Mouse (Mus musculus): ENCODE data around the gene Zdhhc14. TPM values are rescaled to one million over a fixed set of nuclear protein-coding genes. Genes with fewer than 3 reads are reported as not detected.
A peak's percentile ranks its signal among the peaks of the same experiment; 100 is the strongest.

Zdhhc14 gene
- polyA plus RNA-seq, 1 experiment from 2014 or later, result 0.99 TPM

GRCm38 (mm10) chr17:5729587-5730125 is 237.3 kb downstream of the Zdhhc14 start:
- Histone ChIP-seq H3K4me1 (ENCODE audit: control insufficient read depth, insufficient read depth, low read length) (peaks cover 5% of the 10 kb centered on the region), H3K27me3 (ENCODE audit: control insufficient read depth, insufficient read depth, low read length) (no peaks in the 10 kb centered on the region), H3K4me2 (ENCODE audit: low read depth, low read length) (no peak overlapping the region), H3K9ac (ENCODE audit: low read length) (no peak overlapping the region), H3K9me3 (replicated peaks; ENCODE audit: control insufficient read depth, low read length) (no peaks in the 10 kb centered on the region), H3K4me3 (replicated peaks; ENCODE audit: low read length) (no peak overlapping the region), H3K27ac (ENCODE audit: low read length) (no peak overlapping the region), H3K36me3 (ENCODE audit: control insufficient read depth, insufficient read depth, low read length) (no peaks in the 10 kb centered on the region)
- ATAC-seq (ENCODE audit: insufficient read depth, low FRiP score), result no peak
- WGBS, result 54% methylated on average over 4 of the region's 4 CpGs

GRCm38 (mm10) chr17:5730538-5730937 is 238.2 kb downstream of the Zdhhc14 start:
- Histone ChIP-seq H3K27me3 (ENCODE audit: control insufficient read depth, insufficient read depth, low read length) (no peaks in the 10 kb centered on the region), H3K27ac (ENCODE audit: low read length) (no peak overlapping the region), H3K4me3 (replicated peaks; ENCODE audit: low read length) (no peak overlapping the region), H3K4me2 (ENCODE audit: low read depth, low read length) (no peak overlapping the region), H3K36me3 (ENCODE audit: control insufficient read depth, insufficient read depth, low read length) (no peaks in the 10 kb centered on the region), H3K9ac (ENCODE audit: low read length) (no peak overlapping the region), H3K9me3 (replicated peaks; ENCODE audit: control insufficient read depth, low read length) (no peaks in the 10 kb centered on the region), H3K4me1 (ENCODE audit: control insufficient read depth, insufficient read depth, low read length) (peaks cover 5% of the 10 kb centered on the region)
- ATAC-seq (ENCODE audit: insufficient read depth, low FRiP score), result no peak
- 85% methylated on average over 5 of the region's 5 CpGs for WGBS

GRCm38 (mm10) chr17:5733400-5733799 is 241.0 kb downstream of the Zdhhc14 start:
- Histone ChIP-seq H3K27me3 (ENCODE audit: control insufficient read depth, insufficient read depth, low read length) (no peaks in the 10 kb centered on the region), H3K4me2 (ENCODE audit: low read depth, low read length) (no peak overlapping the region), H3K9me3 (replicated peaks; ENCODE audit: control insufficient read depth, low read length) (no peaks in the 10 kb centered on the region), H3K27ac (ENCODE audit: low read length) (no peak overlapping the region), H3K4me3 (replicated peaks; ENCODE audit: low read length) (no peak overlapping the region), H3K4me1 (ENCODE audit: control insufficient read depth, insufficient read depth, low read length) (peaks cover under 1% of the 10 kb centered on the region; the same call in 1 of the 2 replicates), H3K36me3 (ENCODE audit: control insufficient read depth, insufficient read depth, low read length) (no peaks in the 10 kb centered on the region), H3K9ac (ENCODE audit: low read length) (no peak overlapping the region)
- ATAC-seq (ENCODE audit: insufficient read depth, low FRiP score), result no peak; the same call in 1 of the 2 replicates
- WGBS, result 25% methylated on average over 7 of the region's 7 CpGs

GRCm38 (mm10) chr17:5741061-5741460 is 248.7 kb downstream of the Zdhhc14 start:
- no peak for ATAC-seq (ENCODE audit: insufficient read depth, low FRiP score)
- no peak overlapping the region for H3K27ac ChIP-seq (ENCODE audit: low read length)
- no peaks in the 10 kb centered on the region for H3K27me3 ChIP-seq (ENCODE audit: control insufficient read depth, insufficient read depth, low read length)
- H3K36me3 ChIP-seq (ENCODE audit: control insufficient read depth, insufficient read depth, low read length), result no peaks in the 10 kb centered on the region
- no peaks in the 10 kb centered on the region for H3K9me3 ChIP-seq (replicated peaks; ENCODE audit: control insufficient read depth, low read length)
- H3K4me3 ChIP-seq (replicated peaks; ENCODE audit: low read length), result no peak overlapping the region
- no peak overlapping the region for H3K4me2 ChIP-seq (ENCODE audit: low read depth, low read length)
- no peak overlapping the region for H3K9ac ChIP-seq (ENCODE audit: low read length)
- 90% methylated on average over 6 of the region's 6 CpGs for WGBS
- H3K4me1 ChIP-seq (ENCODE audit: control insufficient read depth, insufficient read depth, low read length), result no peaks in the 10 kb centered on the region

GRCm38 (mm10) chr17:5744016-5744415 is 251.7 kb downstream of the Zdhhc14 start:
- Histone ChIP-seq H3K36me3 (ENCODE audit: control insufficient read depth, insufficient read depth, low read length) (no peaks in the 10 kb centered on the region), H3K9ac (ENCODE audit: low read length) (no peak overlapping the region), H3K27ac (ENCODE audit: low read length) (no peak overlapping the region), H3K27me3 (ENCODE audit: control insufficient read depth, insufficient read depth, low read length) (no peaks in the 10 kb centered on the region), H3K4me2 (ENCODE audit: low read depth, low read length) (no peak overlapping the region), H3K4me1 (ENCODE audit: control insufficient read depth, insufficient read depth, low read length) (no peaks in the 10 kb centered on the region), H3K4me3 (replicated peaks; ENCODE audit: low read length) (no peak overlapping the region), H3K9me3 (replicated peaks; ENCODE audit: control insufficient read depth, low read length) (no peaks in the 10 kb centered on the region)
- 90% methylated on average over 5 of the region's 5 CpGs for WGBS
- no peak for ATAC-seq (ENCODE audit: insufficient read depth, low FRiP score)

GRCm38 (mm10) chr17:5746378-5746777 is 254.0 kb downstream of the Zdhhc14 start:
- H3K36me3 ChIP-seq (ENCODE audit: control insufficient read depth, insufficient read depth, low read length), result no peaks in the 10 kb centered on the region
- H3K4me1 ChIP-seq (ENCODE audit: control insufficient read depth, insufficient read depth, low read length), result no peaks in the 10 kb centered on the region
- no peak overlapping the region for H3K27ac ChIP-seq (ENCODE audit: low read length)
- no peak overlapping the region for H3K9ac ChIP-seq (ENCODE audit: low read length)
- WGBS, result 89% methylated on average over 3 of the region's 3 CpGs
- H3K27me3 ChIP-seq (ENCODE audit: control insufficient read depth, insufficient read depth, low read length), result no peaks in the 10 kb centered on the region
- H3K4me2 ChIP-seq (ENCODE audit: low read depth, low read length), result no peak overlapping the region
- no peak for ATAC-seq (ENCODE audit: insufficient read depth, low FRiP score)
- no peaks in the 10 kb centered on the region for H3K9me3 ChIP-seq (replicated peaks; ENCODE audit: control insufficient read depth, low read length)
- no peak overlapping the region for H3K4me3 ChIP-seq (replicated peaks; ENCODE audit: low read length)

GRCm38 (mm10) chr17:5747539-5748500 is 255.5 kb downstream of the Zdhhc14 start:
- H3K27ac ChIP-seq (ENCODE audit: low read length), result peak overlapping the region; percentile 35; the same call in 1 of the 2 replicates
- H3K27me3 ChIP-seq (ENCODE audit: control insufficient read depth, insufficient read depth, low read length), result no peaks in the 10 kb centered on the region
- H3K4me1 ChIP-seq (ENCODE audit: control insufficient read depth, insufficient read depth, low read length), result 0 out of 2 replicates have a peak, but pooled peaks cover 3% of the 10 kb centered on the region
- no peaks in the 10 kb centered on the region for H3K9me3 ChIP-seq (replicated peaks; ENCODE audit: control insufficient read depth, low read length)
- H3K9ac ChIP-seq (ENCODE audit: low read length), result no peak overlapping the region
- 59% methylated on average over 16 of the region's 16 CpGs for WGBS
- H3K36me3 ChIP-seq (ENCODE audit: control insufficient read depth, insufficient read depth, low read length), result no peaks in the 10 kb centered on the region
- peak; percentile 46 for ATAC-seq (ENCODE audit: insufficient read depth, low FRiP score)
- peak overlapping the region; percentile 20; the same call in 1 of the 2 replicates for H3K4me2 ChIP-seq (ENCODE audit: low read depth, low read length)
- H3K4me3 ChIP-seq (replicated peaks; ENCODE audit: low read length), result no peak overlapping the region

GRCm38 (mm10) chr17:5748501-5748894 is 256.1 kb downstream of the Zdhhc14 start:
- no peak for ATAC-seq (ENCODE audit: insufficient read depth, low FRiP score)
- no peaks in the 10 kb centered on the region for H3K36me3 ChIP-seq (ENCODE audit: control insufficient read depth, insufficient read depth, low read length)
- no peaks in the 10 kb centered on the region for H3K27me3 ChIP-seq (ENCODE audit: control insufficient read depth, insufficient read depth, low read length)
- no peak overlapping the region for H3K27ac ChIP-seq (ENCODE audit: low read length)
- H3K9ac ChIP-seq (ENCODE audit: low read length), result no peak overlapping the region
- H3K4me1 ChIP-seq (ENCODE audit: control insufficient read depth, insufficient read depth, low read length), result 0 out of 2 replicates have a peak, but pooled peaks cover 7% of the 10 kb centered on the region
- WGBS, result 7% methylated on average over 4 of the region's 4 CpGs
- H3K4me3 ChIP-seq (replicated peaks; ENCODE audit: low read length), result no peak overlapping the region
- no peaks in the 10 kb centered on the region for H3K9me3 ChIP-seq (replicated peaks; ENCODE audit: control insufficient read depth, low read length)
- no peak overlapping the region for H3K4me2 ChIP-seq (ENCODE audit: low read depth, low read length)

- no peak overlapping the region for H3K4me3 ChIP-seq (replicated peaks; ENCODE audit: low read length)
- H3K27me3 ChIP-seq (ENCODE audit: control insufficient read depth, insufficient read depth, low read length), result no peaks in the 10 kb centered on the region
- no peak overlapping the region for H3K9ac ChIP-seq (ENCODE audit: low read length)
- no peak overlapping the region for H3K4me2 ChIP-seq (ENCODE audit: low read depth, low read length)
- 75% methylated on average over 4 of the region's 4 CpGs for WGBS
- no peaks in the 10 kb centered on the region for H3K36me3 ChIP-seq (ENCODE audit: control insufficient read depth, insufficient read depth, low read length)
- no peak overlapping the region for H3K27ac ChIP-seq (ENCODE audit: low read length)
- 0 out of 2 replicates have a peak, but pooled peaks cover 7% of the 10 kb centered on the region for H3K4me1 ChIP-seq (ENCODE audit: control insufficient read depth, insufficient read depth, low read length)
- H3K9me3 ChIP-seq (replicated peaks; ENCODE audit: control insufficient read depth, low read length), result no peaks in the 10 kb centered on the region
- no peak for ATAC-seq (ENCODE audit: insufficient read depth, low FRiP score)
Observed at GRCm38 (mm10) chr17:5750278-5750677, 257.9 kb downstream of the Zdhhc14 start.

All from stomach, embryonic 16.5 days (tissue).